20 mouse cellular contexts compared by ENCODE assay signal in the genomic region with DNA sequence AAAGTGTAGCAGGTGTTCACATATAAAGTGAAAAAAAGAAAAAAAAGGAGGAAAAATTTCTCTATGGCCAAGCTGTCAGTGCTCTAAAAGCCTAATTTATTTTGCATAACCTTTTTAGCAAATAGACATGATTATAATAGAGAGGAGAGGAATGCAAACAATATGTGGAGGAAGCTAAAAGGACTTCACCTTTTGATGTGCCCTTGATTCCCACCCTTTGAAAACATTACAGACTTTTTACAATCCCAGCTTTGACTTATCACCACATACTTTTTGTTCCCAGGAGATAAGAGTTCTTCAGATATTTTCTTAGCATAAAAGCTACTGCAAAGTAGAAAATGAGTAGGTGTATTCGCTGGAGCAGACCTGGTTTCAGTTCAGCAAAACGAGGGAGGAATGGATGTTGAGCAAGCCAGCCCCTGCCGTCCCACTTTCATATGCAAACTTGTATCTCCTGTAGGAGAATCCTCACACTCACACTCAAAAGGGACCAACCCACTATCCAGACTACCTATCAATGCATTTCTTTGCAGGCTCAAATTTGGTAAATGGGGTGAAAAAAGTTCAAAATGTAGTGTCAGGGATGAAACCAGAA.
DNase-seq lines count a peak whose midpoint lies in the region; ATAC-seq lines count a peak whose summit lies in the region.
"Had no signal": no experiment of that assay in that cellular context is flagged by ENCODE, and none has a peak within 500 bp of the region (broad histone marks: within the 10 kb centered on the region; RNA-seq: fewer than 3 reads in every experiment).

No protein-coding gene starts in this region.

- H3K9me3 ChIP-seq in intestine, embryonic 14.5 days (ENCODE audit: control insufficient read depth, low read length) = no peaks in the 10 kb centered on the region
- H3K9me3 ChIP-seq: embryonic facial prominence, embryonic 13.5 days; forebrain, embryonic 12.5 days; heart, embryonic 12.5 days; hindbrain, embryonic 10.5 days had no signal

- peak; percentile 100 for ATAC-seq in frontal cortex, adult (ENCODE audit: low TSS enrichment)
- ATAC-seq in intestine, embryonic 14.5 days (replicated peaks; ENCODE audit: low FRiP score, low TSS enrichment, low read depth) = peak; percentile 50; the same call in 1 of the 2 replicates
- ATAC-seq: forebrain, postnatal 0 days had no signal

- no peaks in the 10 kb centered on the region for H3K36me3 ChIP-seq in intestine, embryonic 14.5 days (ENCODE audit: control insufficient read depth, insufficient read depth, low read length)
- H3K36me3 ChIP-seq: embryonic facial prominence, embryonic 13.5 days; forebrain, embryonic 12.5 days; heart, embryonic 12.5 days; hindbrain, embryonic 10.5 days had no signal

- no peak for DNase-seq in frontal cortex, postnatal 10 days (ENCODE audit: low spot score in 2 of 2)
- DNase-seq in right cerebral cortex, adult 18-20 months = peak; percentile 21
- DNase-seq in right cerebral cortex, postnatal 14 days = no peak
- DNase-seq in intestine, embryonic 14.5 days (ENCODE audit: low spot score) = no peak
- peak; percentile 4 for DNase-seq in large intestine, adult 2 months (ENCODE audit: low read depth, low spot score)
- DNase-seq in kidney, adult 18-20 months = no peak
- DNase-seq in gastrocnemius, adult 18-20 months (ENCODE audit: low spot score) = no peak
- DNase-seq: adrenal gland, postnatal 10 days; cerebellum, adult 18-20 months; cerebellum, adult 9-11 months; cerebellum, postnatal 36 days; forebrain, postnatal 0 days; gastrocnemius, postnatal 10 days; heart, adult 18-20 months had no signal

- H3K4me3 ChIP-seq in intestine, embryonic 14.5 days (ENCODE audit: low read depth, low read length) = no peak overlapping the region
- H3K4me3 ChIP-seq: embryonic facial prominence, embryonic 13.5 days; forebrain, embryonic 12.5 days; heart, embryonic 12.5 days; hindbrain, embryonic 10.5 days had no signal

- H3K4me1 ChIP-seq in intestine, embryonic 14.5 days (replicated peaks; ENCODE audit: control insufficient read depth, insufficient read depth, low read length) = no peaks in the 10 kb centered on the region
- H3K4me1 ChIP-seq: embryonic facial prominence, embryonic 13.5 days; forebrain, embryonic 12.5 days; heart, embryonic 12.5 days; hindbrain, embryonic 10.5 days had no signal

- 26% methylated on average over 3 of the region's 3 CpGs for WGBS in intestine, embryonic 14.5 days
- 13% methylated on average over 3 of the region's 3 CpGs for WGBS in large intestine, adult 2 months

- H3K27me3 ChIP-seq in intestine, embryonic 14.5 days (replicated peaks; ENCODE audit: control insufficient read depth, insufficient read depth, low read length) = no peaks in the 10 kb centered on the region
- H3K27me3 ChIP-seq: embryonic facial prominence, embryonic 13.5 days; forebrain, embryonic 12.5 days; heart, embryonic 12.5 days had no signal

- no peak overlapping the region for H3K9ac ChIP-seq in intestine, embryonic 14.5 days (ENCODE audit: low read length)
- H3K9ac ChIP-seq: embryonic facial prominence, embryonic 13.5 days; forebrain, embryonic 12.5 days; forebrain, postnatal 0 days; heart, embryonic 12.5 days; hindbrain, embryonic 14.5 days had no signal

- H3K27ac ChIP-seq in intestine, embryonic 14.5 days (ENCODE audit: low read depth) = no peak overlapping the region
- H3K27ac ChIP-seq: embryonic facial prominence, embryonic 13.5 days; forebrain, embryonic 12.5 days; hindbrain, embryonic 10.5 days; hindbrain, embryonic 14.5 days had no signal

- H3K4me2 ChIP-seq in intestine, embryonic 14.5 days (ENCODE audit: low read length) = no peak overlapping the region
- H3K4me2 ChIP-seq: embryonic facial prominence, embryonic 13.5 days; forebrain, embryonic 12.5 days; heart, embryonic 12.5 days; hindbrain, embryonic 14.5 days had no signal

Comparison
In these comparisons a context has a peak if more than half of its experiments do, and no peak if none do; other contexts are left out.
1. DNase-seq: peak in right cerebral cortex, adult 18-20 months (single experiment) and large intestine, adult 2 months (single experiment); none in frontal cortex, postnatal 10 days (0 of 2), right cerebral cortex, postnatal 14 days (single experiment), intestine, embryonic 14.5 days (single experiment), kidney, adult 18-20 months (single experiment) and gastrocnemius, adult 18-20 months (single experiment).